Mouse (Mus musculus) testis, postnatal 10 days (tissue): ENCODE measurements around the gene Nid1.
"Not testable (repeated sequence)": the region's sequence is repeated elsewhere in the genome, so short reads cannot be mapped to it uniquely, and the experiment has no call there.

Experiments used
- DNase-seq: peaks from one replicate; pipeline ENCODE4 v3.0.0; 2021; ENCODE audit warnings: low spot score

The Nid1 gene

GRCm38 (mm10) chr13:13437460-13438015 is at the start of gene Nid1:
Gene Nid1 (plus strand): TSS chr13:13437551.
- DNase-seq = not testable (repeated sequence)

- DNase-seq = not testable (repeated sequence)
Measured at GRCm38 (mm10) chr13:13393228-13394095, 43.9 kb upstream of the Nid1 start, which contains the start of gene Gpr137b. Gene Gpr137b (minus strand): TSS chr13:13394014.

- DNase-seq = not testable (repeated sequence)
Measured at GRCm38 (mm10) chr13:13394096-13394395, 43.3 kb upstream of the Nid1 start.

- not testable (repeated sequence) for DNase-seq
Measured at GRCm38 (mm10) chr13:13400851-13401250, 36.5 kb upstream of the Nid1 start.

- not testable (repeated sequence) for DNase-seq
Measured at GRCm38 (mm10) chr13:13402818-13403217, 34.5 kb upstream of the Nid1 start.

- DNase-seq = not testable (repeated sequence)
Measured at GRCm38 (mm10) chr13:13403366-13403765, 34.0 kb upstream of the Nid1 start.

- DNase-seq = not testable (repeated sequence)
Measured at GRCm38 (mm10) chr13:13403839-13404238, 33.5 kb upstream of the Nid1 start.

- DNase-seq = not testable (repeated sequence)
Measured at GRCm38 (mm10) chr13:13404517-13405155, 32.7 kb upstream of the Nid1 start.

GRCm38 (mm10) chr13:13405511-13405910 is 31.8 kb upstream of the Nid1 start:
- not testable (repeated sequence) for DNase-seq

GRCm38 (mm10) chr13:13414206-13414605 is 23.1 kb upstream of the Nid1 start:
- no peak for DNase-seq

GRCm38 (mm10) chr13:13415120-13416006 is 22.0 kb upstream of the Nid1 start:
- peak; percentile 68 for DNase-seq

- not testable (repeated sequence) for DNase-seq
Measured at GRCm38 (mm10) chr13:13416007-13416337, 21.4 kb upstream of the Nid1 start.

- DNase-seq = not testable (repeated sequence)
Measured at GRCm38 (mm10) chr13:13418859-13419258, 18.5 kb upstream of the Nid1 start.

- DNase-seq = not testable (repeated sequence)
Measured at GRCm38 (mm10) chr13:13423301-13423700, 14.1 kb upstream of the Nid1 start.

GRCm38 (mm10) chr13:13436161-13436560 is 1.2 kb upstream of the Nid1 start:
- DNase-seq = not testable (repeated sequence)

GRCm38 (mm10) chr13:13438112-13438953 is 982 bp downstream of the Nid1 start:
- peak; percentile 54 for DNase-seq

- not testable (repeated sequence) for DNase-seq
Measured at GRCm38 (mm10) chr13:13445601-13446000, 8.2 kb downstream of the Nid1 start.

- DNase-seq = not testable (repeated sequence)
Measured at GRCm38 (mm10) chr13:13446711-13447443, 9.5 kb downstream of the Nid1 start.

GRCm38 (mm10) chr13:13449981-13450380 is 12.6 kb downstream of the Nid1 start:
- DNase-seq = not testable (repeated sequence)

- DNase-seq = not testable (repeated sequence)
Measured at GRCm38 (mm10) chr13:13450931-13451330, 13.6 kb downstream of the Nid1 start.
